Mouse (Mus musculus): ENCODE measurements at regions not wholly inside any gene's neighbourhood (a gene's known extent, or its start where the extent isn't known, plus 50 kb on each side); places are given as distances from the start of the nearest gene placed in this dataset.

DNA sequence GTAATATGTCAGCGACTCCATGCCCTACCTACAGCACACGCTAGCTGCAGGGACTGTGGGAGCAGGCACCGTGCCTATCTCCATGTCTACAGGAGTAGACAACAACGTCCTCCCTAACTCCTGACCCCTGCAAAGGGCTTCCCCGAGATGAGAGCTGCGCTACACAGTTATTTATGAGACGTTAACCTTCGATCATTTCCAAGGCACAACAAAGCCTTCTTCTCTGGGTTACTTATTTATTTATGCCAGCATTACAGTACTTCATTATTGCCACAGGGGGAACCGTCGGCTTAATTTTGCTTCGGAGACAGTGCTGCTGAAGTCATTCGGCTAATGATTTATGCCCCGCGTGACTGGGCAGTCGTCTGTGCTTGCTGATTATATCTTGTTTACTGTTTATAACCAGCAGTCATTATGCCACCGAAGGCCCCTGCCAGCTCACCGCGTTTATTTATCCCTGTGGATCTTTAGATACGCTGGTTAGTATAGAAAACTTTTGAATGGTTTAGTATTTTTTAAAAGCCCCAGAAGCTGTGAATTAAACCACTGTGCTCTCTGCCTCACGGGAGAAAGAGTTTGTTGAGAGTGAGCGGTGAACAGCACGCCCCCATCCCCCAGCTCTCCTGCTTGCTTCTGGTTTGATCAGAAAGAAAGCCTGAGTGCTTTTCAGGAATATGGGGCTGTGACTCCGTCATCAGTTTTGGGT is 65.5 kb upstream of the Lyplal1 start:
- TF ChIP-seq CTCF (IDR thresholded peaks at IDR 0.05; ENCODE audit: borderline replicate concordance, insufficient read depth, low read length), result no peak
- no peak for TF ChIP-seq POLR2A (IDR thresholded peaks at IDR 0.05; ENCODE audit: low read depth, low read length)

Measured in embryonic fibroblast, embryonic 13.5 days (primary cell).